Mouse (Mus musculus) splenic B cell, adult 2 months (primary cell): ENCODE measurements at regions not wholly inside any gene's neighbourhood (a gene's known extent, or its start where the extent isn't known, plus 50 kb on each side); places are given as distances from the start of the nearest gene placed in this dataset.
A peak's percentile ranks its signal among the peaks of the same experiment; 100 is the strongest.
"Not testable (repeated sequence)": the region's sequence is repeated elsewhere in the genome, so short reads cannot be mapped to it uniquely, and the experiment has no call there.

Experiments
- DNase-seq: peaks from one replicate; pipeline ENCODE4 v3.0.0-alpha.2; 2011; ENCODE audit warnings: low read depth, low spot score
- H3K27me3 ChIP-seq: 2 replicates; pipeline ENCODE4 v1.6.1; 2012; ENCODE audit warnings: mild to moderate bottlenecking, low read length, moderate library complexity, mixed read lengths; ENCODE audit not compliant: control insufficient read depth, poor library complexity, insufficient read depth, severe bottlenecking
- H3K36me3 ChIP-seq: 2 replicates; pipeline ENCODE4 v1.6.1; 2012; ENCODE audit warnings: mild to moderate bottlenecking, low read length, moderate library complexity, mixed read lengths; ENCODE audit not compliant: control insufficient read depth, poor library complexity, insufficient read depth, severe bottlenecking

GRCm38 (mm10) chr3:9109991-9110390, 499.9 kb downstream of the Zfp704 start:
- H3K27me3 ChIP-seq, result no peaks in the 10 kb centered on the region
- no peaks in the 10 kb centered on the region for H3K36me3 ChIP-seq
- DNase-seq, result peak; percentile 36

- DNase-seq, result peak; percentile 16
- Histone ChIP-seq H3K36me3 (no peaks in the 10 kb centered on the region), H3K27me3 (no peaks in the 10 kb centered on the region)
Measured at GRCm38 (mm10) chr3:9109485-9109884, 500.4 kb downstream of the Zfp704 start.

GRCm38 (mm10) chr3:9107766-9108410, 502.0 kb downstream of the Zfp704 start:
- Histone ChIP-seq H3K36me3 (no peaks in the 10 kb centered on the region), H3K27me3 (no peaks in the 10 kb centered on the region; the same call in 1 of the 2 replicates)
- DNase-seq, result no peak

GRCm38 (mm10) chr3:9105191-9105926, 504.5 kb downstream of the Zfp704 start:
- DNase-seq, result no peak
- Histone ChIP-seq H3K27me3 (no peaks in the 10 kb centered on the region; the same call in 1 of the 2 replicates), H3K36me3 (no peaks in the 10 kb centered on the region)

GRCm38 (mm10) chr3:9103456-9103855, 506.4 kb downstream of the Zfp704 start:
- Histone ChIP-seq H3K27me3 (no peaks in the 10 kb centered on the region; the same call in 1 of the 2 replicates), H3K36me3 (no peaks in the 10 kb centered on the region)
- DNase-seq, result no peak

GRCm38 (mm10) chr3:9101240-9101639, 508.6 kb downstream of the Zfp704 start:
- DNase-seq, result no peak
- Histone ChIP-seq H3K36me3 (no peaks in the 10 kb centered on the region), H3K27me3 (no peaks in the 10 kb centered on the region; the same call in 1 of the 2 replicates)

GRCm38 (mm10) chr3:9100761-9101160, 509.1 kb downstream of the Zfp704 start:
- DNase-seq, result no peak
- Histone ChIP-seq H3K27me3 (no peaks in the 10 kb centered on the region; the same call in 1 of the 2 replicates), H3K36me3 (no peaks in the 10 kb centered on the region)

- Histone ChIP-seq H3K36me3 (no peaks in the 10 kb centered on the region), H3K27me3 (no peaks in the 10 kb centered on the region; the same call in 1 of the 2 replicates)
- no peak for DNase-seq
Measured at GRCm38 (mm10) chr3:9098441-9098840, 511.4 kb downstream of the Zfp704 start.

GRCm38 (mm10) chr3:9084134-9084533, 525.8 kb downstream of the Zfp704 start:
- Histone ChIP-seq H3K36me3 (no peaks in the 10 kb centered on the region), H3K27me3 (no peaks in the 10 kb centered on the region)
- no peak for DNase-seq

- no peaks in the 10 kb centered on the region for H3K27me3 ChIP-seq
- H3K36me3 ChIP-seq, result no peaks in the 10 kb centered on the region
- no peak for DNase-seq
Measured at GRCm38 (mm10) chr3:9082061-9082460, 527.8 kb downstream of the Zfp704 start.

GRCm38 (mm10) chr3:9078201-9078600, 531.7 kb downstream of the Zfp704 start:
- H3K36me3 ChIP-seq, result no peaks in the 10 kb centered on the region
- H3K27me3 ChIP-seq, result no peaks in the 10 kb centered on the region
- no peak for DNase-seq

GRCm38 (mm10) chr3:9076696-9077095, 533.2 kb downstream of the Zfp704 start:
- DNase-seq, result peak; percentile 76
- Histone ChIP-seq H3K27me3 (no peaks in the 10 kb centered on the region), H3K36me3 (no peaks in the 10 kb centered on the region)

- H3K36me3 ChIP-seq, H3K27me3 ChIP-seq, DNase-seq: not testable (repeated sequence)
Measured at GRCm38 (mm10) chr3:9072471-9072870, 537.4 kb downstream of the Zfp704 start.

- Histone ChIP-seq H3K27me3 (no peaks in the 10 kb centered on the region), H3K36me3 (no peaks in the 10 kb centered on the region)
- peak; percentile 80 for DNase-seq
Measured at GRCm38 (mm10) chr3:9067048-9067447, 542.8 kb downstream of the Zfp704 start.

- no peak for DNase-seq
- no peaks in the 10 kb centered on the region for H3K27me3 ChIP-seq
- no peaks in the 10 kb centered on the region for H3K36me3 ChIP-seq
Measured at GRCm38 (mm10) chr3:9066374-9066773, 543.5 kb downstream of the Zfp704 start.
